Mouse (Mus musculus) heart, postnatal 0 days (tissue): ENCODE results near the gene Reep6.

Experiments
- CTCF ChIP-seq: IDR thresholded peaks from 2 replicates; pipeline ENCODE4 v1.5.1; 2016; ENCODE audit warnings: antibody characterized with exemption, control low read depth, low read depth
- EP300 ChIP-seq: IDR thresholded peaks from 2 replicates; pipeline ENCODE4 v1.6.1; 2016; ENCODE audit warnings: antibody characterized with exemption, low read depth

GRCm38 (mm10) chr10:80323261-80324119, 6.3 kb upstream of the Reep6 start:
- TF ChIP-seq CTCF (no peak), EP300 (no peak)
